Mouse (Mus musculus) liver, postnatal 0 days (tissue): Measurements from ENCODE around the gene Ltb4r1. TPM values are rescaled to one million over a fixed set of nuclear protein-coding genes. Genes with fewer than 3 reads are reported as not detected.

Experiments
- ATAC-seq: fragments of 200-750 bp; cut with Nextera tagmentation; 2 replicates; pipeline ENCODE4 v1.8.0; 2017; ENCODE audit warnings: mild to moderate bottlenecking, moderate library complexity
- DNase-seq: peaks from one replicate; pipeline ENCODE4 v3.0.0-alpha.2; 2016
- H3K27ac ChIP-seq: fragments of 300-500 bp; sonication (generic); 2 replicates; pipeline ENCODE4 v1.5.1; 2014; ENCODE audit warnings: antibody characterized with exemption, moderate library complexity, mild to moderate bottlenecking, low read depth
- H3K27me3 ChIP-seq: fragments of 300-500 bp; sonication (generic); 2 replicates; pipeline ENCODE4 v1.6.1; 2014; ENCODE audit warnings: low read length, control low read depth, mixed read lengths; ENCODE audit not compliant: insufficient read depth
- H3K36me3 ChIP-seq: fragments of 300-500 bp; sonication (generic); replicated peaks from 2 replicates; pipeline ENCODE4 v1.6.1; 2014; ENCODE audit warnings: mild to moderate bottlenecking, control low read depth, low read length, moderate library complexity, mixed read lengths; ENCODE audit not compliant: insufficient read depth
- H3K4me1 ChIP-seq: fragments of 300-500 bp; sonication (generic); 2 replicates; pipeline ENCODE4 v1.6.1; 2014; ENCODE audit warnings: antibody characterized with exemption, mild to moderate bottlenecking, control low read depth; ENCODE audit not compliant: insufficient read depth
- H3K4me2 ChIP-seq: fragments of 300-500 bp; sonication (generic); 2 replicates; pipeline ENCODE4 v1.6.1; 2014; ENCODE audit warnings: low read depth, mild to moderate bottlenecking, low read length, moderate library complexity, mixed read lengths
- H3K4me3 ChIP-seq: fragments of 300-500 bp; sonication (generic); 2 replicates; pipeline ENCODE4 v1.5.1; 2014; ENCODE audit warnings: low read depth, low read length
- H3K9ac ChIP-seq: fragments of 300-500 bp; sonication (generic); replicated peaks from 2 replicates; pipeline ENCODE4 v1.6.1; 2014; ENCODE audit warnings: mild to moderate bottlenecking, moderate library complexity
- H3K9me3 ChIP-seq: fragments of 300-500 bp; sonication (generic); 2 replicates; pipeline ENCODE4 v1.6.1; 2016; ENCODE audit warnings: mild to moderate bottlenecking, control low read depth, low read length, mixed read lengths
- CTCF ChIP-seq: sonication (generic); IDR thresholded peaks from 2 replicates; pipeline ENCODE4 v1.5.1; 2016; ENCODE audit warnings: antibody characterized with exemption, low read depth
- EP300 ChIP-seq: IDR thresholded peaks from 2 replicates; pipeline ENCODE4 v1.6.1; 2016; ENCODE audit warnings: antibody characterized with exemption, low read depth, mild to moderate bottlenecking
- WGBS: fragments of 180-500 bp; shearing (Covaris S2); extraction: QIAGEN DNeasy Blood & Tissue Kit; methylation state at CpG from one replicate; pipeline ENCODE4 v1.1.7; 2014; ENCODE audit not compliant: insufficient replicate concordance; 5-methylcytosine and 5-hydroxymethylcytosine counted together
- polyA plus RNA-seq: library from polyadenylated mRNA; unstranded; fragments of >200 nt; fragmentation: Nextera tagmentation; extraction: Ambion mirVana; gene quantifications from 2 replicates; pipeline ENCODE4 v1.2.1, GENCODE M21; 2015

Gene Ltb4r1
- polyA plus RNA-seq, 1 experiment from 2014 or later, result 22.0 TPM

- WGBS, result under 1% methylated on average over 50 of the region's 50 CpGs
- Histone ChIP-seq H3K27ac (peak within 1 kb of the TSS; percentile 93), H3K4me1 (peaks cover 28% of the 10 kb centered on the region)
Measured at GRCm38 (mm10) chr14:55721700-55722437, 43.9 kb upstream of the Ltb4r1 start, which contains the start of gene Rabggta. TSS of gene Rabggta (minus strand) at chr14:55722263.

GRCm38 (mm10) chr14:55722438-55722945, 43.3 kb upstream of the Ltb4r1 start:
- TF ChIP-seq CTCF (no peak), EP300 (no peak)
- peak overlapping the region; percentile 75; the same call in 1 of the 2 replicates for H3K4me3 ChIP-seq
- H3K4me2 ChIP-seq, result peak overlapping the region; percentile 84
- 37% methylated on average over 8 of the region's 8 CpGs for WGBS
- H3K4me1 ChIP-seq, result peaks cover 28% of the 10 kb centered on the region
- peak overlapping the region; percentile 79; the same call in 1 of the 2 replicates for H3K9ac ChIP-seq
- H3K36me3 ChIP-seq, result peaks cover 14% of the 10 kb centered on the region
- ATAC-seq (no peak), DNase-seq (no peak)
- peak overlapping the region; percentile 93 for H3K27ac ChIP-seq
- no peaks in the 10 kb centered on the region for H3K9me3 ChIP-seq
- H3K27me3 ChIP-seq, result no peaks in the 10 kb centered on the region

More at GRCm38 (mm10) chr14:55721700-55722437, 43.9 kb upstream of the Ltb4r1 start, which contains the start of gene Rabggta:
- peak; percentile 3; the same call in 1 of the 2 replicates for TF ChIP-seq EP300
- peak; percentile 99 for TF ChIP-seq CTCF
- DNase-seq, result peak; percentile 97
- Histone ChIP-seq H3K9ac (peak within 1 kb of the TSS; percentile 79), H3K4me3 (peak within 1 kb of the TSS; percentile 75), H3K27me3 (no peaks in the 10 kb centered on the region), H3K4me2 (peak within 1 kb of the TSS; percentile 84), H3K36me3 (peaks cover 19% of the 10 kb centered on the region), H3K9me3 (no peaks in the 10 kb centered on the region)
- ATAC-seq, result peak; percentile 90

DNA sequence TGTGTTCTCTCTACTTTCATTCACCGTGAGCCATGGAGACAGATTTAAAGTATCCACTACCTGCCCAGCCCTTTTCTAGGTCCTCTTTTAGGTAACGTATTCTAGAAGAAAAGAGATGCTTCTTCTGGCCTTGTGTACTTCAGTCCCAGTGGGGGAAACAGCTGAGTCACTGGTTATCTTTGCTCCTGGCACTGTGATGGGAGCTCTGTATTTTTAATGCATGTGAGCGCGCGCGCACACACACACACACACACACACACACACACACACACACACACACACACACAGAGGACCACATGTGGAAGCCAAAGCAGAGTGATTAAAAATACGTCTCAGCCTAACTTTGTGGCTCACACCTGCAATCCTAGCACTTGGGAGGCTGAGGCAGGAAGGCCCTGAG, 42.3 kb upstream of the Ltb4r1 start:
- DNase-seq (no peak), ATAC-seq (no peak)
- Histone ChIP-seq H3K27me3 (no peaks in the 10 kb centered on the region), H3K9me3 (no peaks in the 10 kb centered on the region), H3K4me3 (no peak overlapping the region), H3K9ac (no peak overlapping the region), H3K4me1 (peaks cover 28% of the 10 kb centered on the region), H3K36me3 (peaks cover 6% of the 10 kb centered on the region; the same call in 1 of the 2 replicates), H3K27ac (peak overlapping the region; percentile 93; the same call in 1 of the 2 replicates), H3K4me2 (no peak overlapping the region)
- TF ChIP-seq CTCF (no peak), EP300 (no peak)
- WGBS, result 75% methylated on average over 7 of the region's 7 CpGs

DNA sequence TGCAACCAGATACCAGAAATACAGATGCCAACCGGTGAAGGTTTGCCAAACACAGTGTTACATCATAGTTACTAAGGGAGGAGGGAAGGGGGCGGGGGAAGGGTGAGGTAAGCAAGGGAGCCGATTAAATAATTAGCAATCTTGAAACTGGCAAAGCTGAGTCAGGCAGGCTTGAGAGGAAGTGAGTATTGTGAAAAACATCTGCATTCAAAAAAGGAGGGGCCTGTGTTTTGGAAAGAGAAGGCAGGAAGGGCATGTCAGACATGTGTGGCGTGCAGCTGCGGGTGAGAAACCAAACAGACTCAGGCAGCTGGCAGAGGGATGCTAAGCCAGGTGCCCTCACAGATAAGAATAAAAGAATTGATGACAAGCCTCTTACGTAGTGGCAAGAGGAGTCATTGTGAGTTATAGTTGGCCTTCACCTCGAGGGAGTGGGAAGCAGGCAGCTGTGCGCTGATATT, 41.3 kb upstream of the Ltb4r1 start:
- WGBS, result 15% methylated on average over 8 of the region's 8 CpGs
- ATAC-seq (peak; percentile 5; the same call in 1 of the 2 replicates), DNase-seq (peak; percentile 62)
- H3K9me3 ChIP-seq, result no peaks in the 10 kb centered on the region
- TF ChIP-seq CTCF (no peak), EP300 (peak; percentile 65)
- H3K4me1 ChIP-seq, result peaks cover 28% of the 10 kb centered on the region
- H3K9ac ChIP-seq, result no peak overlapping the region
- peak overlapping the region; percentile 5; the same call in 1 of the 2 replicates for H3K4me2 ChIP-seq
- peak overlapping the region; percentile 24; the same call in 1 of the 2 replicates for H3K27ac ChIP-seq
- no peak overlapping the region for H3K4me3 ChIP-seq
- H3K27me3 ChIP-seq, result no peaks in the 10 kb centered on the region
- peaks cover 3% of the 10 kb centered on the region; the same call in 1 of the 2 replicates for H3K36me3 ChIP-seq

- H3K36me3 ChIP-seq, result no peaks in the 10 kb centered on the region
- DNase-seq, result no peak
- H3K27me3 ChIP-seq, result no peaks in the 10 kb centered on the region
- no peak overlapping the region for H3K9ac ChIP-seq
- no peak overlapping the region for H3K27ac ChIP-seq
- no peak for ATAC-seq
- H3K9me3 ChIP-seq, result no peaks in the 10 kb centered on the region
- H3K4me2 ChIP-seq, result no peak overlapping the region
- peaks cover 25% of the 10 kb centered on the region for H3K4me1 ChIP-seq
- TF ChIP-seq EP300, result no peak
- TF ChIP-seq CTCF, result no peak
- no peak overlapping the region for H3K4me3 ChIP-seq
Measured at GRCm38 (mm10) chr14:55726261-55726660, 39.5 kb upstream of the Ltb4r1 start.

GRCm38 (mm10) chr14:55727889-55728685, 37.7 kb upstream of the Ltb4r1 start:
- 0 out of 2 replicates have a peak overlapping the region, but pooled peaks have one; percentile 3 for H3K27ac ChIP-seq
- H3K36me3 ChIP-seq, result no peaks in the 10 kb centered on the region
- no peak for DNase-seq
- H3K4me2 ChIP-seq, result no peak overlapping the region
- no peak for ATAC-seq
- H3K4me3 ChIP-seq, result no peak overlapping the region
- WGBS, result 56% methylated on average over 8 of the region's 8 CpGs
- TF ChIP-seq CTCF (no peak), EP300 (no peak)
- H3K4me1 ChIP-seq, result peaks cover 13% of the 10 kb centered on the region
- H3K27me3 ChIP-seq, result no peaks in the 10 kb centered on the region
- no peak overlapping the region for H3K9ac ChIP-seq
- no peaks in the 10 kb centered on the region for H3K9me3 ChIP-seq
